Mouse (Mus musculus): ENCODE data around the gene Suox. TPM values are rescaled to one million over a fixed set of nuclear protein-coding genes. Genes with fewer than 3 reads are reported as not detected.

Suox gene
- polyA plus RNA-seq, 1 experiment from 2014 or later = 15.7 TPM

DNA sequence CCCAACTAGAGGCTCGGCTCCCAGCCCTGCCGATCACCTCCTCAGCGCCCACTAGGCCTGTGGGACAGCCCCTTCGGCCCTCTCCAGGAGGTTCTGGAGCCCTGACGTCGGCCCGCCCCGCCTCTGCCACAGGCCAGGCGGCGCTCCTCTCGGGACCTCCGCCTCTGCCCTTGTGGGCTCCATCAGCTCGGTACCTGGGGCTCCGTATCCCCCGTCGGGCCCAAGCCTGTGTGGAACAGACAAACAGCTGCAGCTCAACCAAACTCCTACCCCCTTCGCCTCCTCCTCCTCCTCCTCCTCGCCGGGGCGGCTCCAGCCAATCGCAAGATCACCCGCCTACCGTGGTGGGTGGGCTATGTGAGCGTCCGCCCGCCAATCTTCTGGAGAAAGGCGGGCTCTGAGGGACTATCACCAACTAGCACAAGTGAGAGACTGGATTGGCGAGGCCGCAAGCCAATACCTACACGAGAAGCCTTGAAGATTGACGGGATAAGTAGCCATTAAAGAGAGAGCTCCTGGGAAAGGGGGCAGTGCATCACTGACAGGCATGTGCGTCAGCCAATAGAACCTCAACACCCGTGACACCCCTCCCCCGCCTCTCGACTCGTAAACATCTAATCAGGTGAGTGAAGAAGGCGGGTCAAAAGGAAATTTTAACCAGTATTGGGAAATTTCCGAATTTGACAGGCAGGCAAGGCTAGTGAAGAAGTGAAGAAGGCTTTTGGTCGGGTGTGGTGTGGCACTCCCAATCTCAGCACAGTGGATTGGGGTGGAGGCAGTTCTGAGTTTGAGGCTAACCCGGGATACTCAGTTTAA, 22.3 kb upstream of the Suox start, which contains the start of gene Rab5b:
Gene Rab5b (minus strand): TSS at position 273 of the 816 bp plus-strand sequence.
- peak; percentile 100 for DNase-seq (ENCODE audit: low spot score)
- no peaks in the 10 kb centered on the region for H3K27me3 ChIP-seq (ENCODE audit: insufficient read depth, poor library complexity, severe bottlenecking)
- H3K36me3 ChIP-seq = peaks cover 37% of the 10 kb centered on the region
- peak within 1 kb of the TSS; percentile 97 for H3K27ac ChIP-seq
- under 1% methylated on average over 40 of the region's 40 CpGs for WGBS
- H3K9me3 ChIP-seq = no peaks in the 10 kb centered on the region
- H3K4me3 ChIP-seq = peak within 1 kb of the TSS; percentile 89
- H3K4me1 ChIP-seq = peaks cover 25% of the 10 kb centered on the region

GRCm38 (mm10) chr10:128695411-128695991, 21.6 kb upstream of the Suox start:
- Histone ChIP-seq H3K4me1 (peaks cover 25% of the 10 kb centered on the region), H3K27ac (peak overlapping the region; percentile 97), H3K9me3 (no peaks in the 10 kb centered on the region), H3K27me3 (ENCODE audit: insufficient read depth, poor library complexity, severe bottlenecking) (no peaks in the 10 kb centered on the region), H3K36me3 (peaks cover 30% of the 10 kb centered on the region), H3K4me3 (peak overlapping the region; percentile 89)
- WGBS = 1% methylated on average over 22 of the region's 22 CpGs
- DNase-seq (ENCODE audit: low spot score) = no peak

- Histone ChIP-seq H3K4me1 (peaks cover 14% of the 10 kb centered on the region; the same call in 1 of the 2 replicates), H3K36me3 (peaks cover 14% of the 10 kb centered on the region), H3K27ac (peak overlapping the region; percentile 84), H3K27me3 (ENCODE audit: insufficient read depth, poor library complexity, severe bottlenecking) (peaks cover 20% of the 10 kb centered on the region; the same call in 1 of the 2 replicates), H3K4me3 (peak overlapping the region; percentile 88), H3K9me3 (no peaks in the 10 kb centered on the region)
- DNase-seq (ENCODE audit: low spot score) = no peak
- 1% methylated on average over 9 of the region's 9 CpGs for WGBS
Measured at GRCm38 (mm10) chr10:128674469-128675008, 666 bp upstream of the Suox start.

- 90% methylated on average over 9 of the region's 9 CpGs for WGBS
- H3K9me3 ChIP-seq = no peaks in the 10 kb centered on the region
Measured at GRCm38 (mm10) chr10:128671148-128671547, 2.7 kb downstream of the Suox start.

DNA sequence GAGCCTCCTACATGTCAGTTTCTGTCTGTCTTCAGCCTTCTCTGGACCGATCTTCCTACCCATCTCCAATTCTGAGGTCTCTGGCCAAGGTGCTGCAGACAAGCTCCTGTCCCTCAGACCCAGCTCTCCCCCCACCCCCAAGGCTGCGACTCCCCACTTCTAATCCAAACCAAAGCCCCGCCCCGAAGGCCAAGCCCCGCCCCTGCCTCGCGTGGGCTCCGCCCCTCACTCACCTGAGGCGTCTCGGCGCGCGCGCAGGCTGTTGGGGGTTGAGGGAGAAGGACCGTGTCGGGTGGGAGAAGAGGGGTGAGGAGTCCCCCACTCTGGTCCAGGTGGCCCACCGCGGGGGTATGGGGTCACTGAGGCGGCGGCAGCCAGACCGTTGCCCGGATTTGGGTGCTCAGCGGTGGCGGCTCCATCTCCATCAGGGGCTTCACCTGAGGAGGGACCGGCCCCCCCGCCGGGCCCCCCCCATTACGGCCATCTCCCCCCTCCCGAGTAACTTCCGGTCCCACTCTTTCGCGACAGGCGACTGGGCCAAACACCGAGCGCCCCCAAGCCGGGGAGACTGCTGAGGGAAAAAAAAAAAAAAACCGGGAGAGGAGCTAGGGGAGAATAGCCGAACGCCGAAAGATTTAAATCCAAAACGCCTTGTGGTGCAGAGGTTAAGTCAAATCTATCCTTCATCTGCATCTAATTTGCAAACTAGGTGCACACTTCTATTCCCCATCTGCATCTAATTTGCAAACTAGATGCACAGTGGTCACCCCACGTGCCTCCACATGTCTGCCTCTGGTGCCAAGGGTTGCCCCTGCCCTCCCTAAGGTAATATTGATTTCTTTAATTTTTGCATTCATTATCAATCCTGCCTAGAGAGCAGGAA, 4.8 kb downstream of the Suox start:
- 1% methylated on average over 42 of the region's 42 CpGs for WGBS
- DNase-seq (ENCODE audit: low spot score) = no peak

More at GRCm38 (mm10) chr10:128671148-128671547, 2.7 kb downstream of the Suox start:
- Histone ChIP-seq H3K4me1 (peaks cover 22% of the 10 kb centered on the region), H3K27ac (no peak overlapping the region), H3K36me3 (peaks cover 9% of the 10 kb centered on the region; the same call in 1 of the 2 replicates), H3K4me3 (no peak overlapping the region), H3K27me3 (ENCODE audit: insufficient read depth, poor library complexity, severe bottlenecking) (peaks cover 20% of the 10 kb centered on the region; the same call in 1 of the 2 replicates)
- no peak for DNase-seq (ENCODE audit: low spot score)

GRCm38 (mm10) chr10:128665806-128666205, 8.1 kb downstream of the Suox start:
- no peak for DNase-seq (ENCODE audit: low spot score)
- Histone ChIP-seq H3K4me3 (no peak overlapping the region), H3K36me3 (peaks cover under 1% of the 10 kb centered on the region; the same call in 1 of the 2 replicates), H3K27me3 (ENCODE audit: insufficient read depth, poor library complexity, severe bottlenecking) (peaks cover 7% of the 10 kb centered on the region; the same call in 1 of the 2 replicates), H3K9me3 (no peaks in the 10 kb centered on the region), H3K27ac (no peak overlapping the region), H3K4me1 (peaks cover 7% of the 10 kb centered on the region)
- 85% methylated on average over 2 of the region's 2 CpGs for WGBS

More for the DNA sequence above, 4.8 kb downstream of the Suox start:
- Histone ChIP-seq H3K27me3 (ENCODE audit: insufficient read depth, poor library complexity, severe bottlenecking) (peaks cover 20% of the 10 kb centered on the region; the same call in 1 of the 2 replicates), H3K36me3 (peaks cover 9% of the 10 kb centered on the region; the same call in 1 of the 2 replicates), H3K4me1 (peaks cover 19% of the 10 kb centered on the region), H3K9me3 (no peaks in the 10 kb centered on the region), H3K27ac (peak overlapping the region; percentile 88), H3K4me3 (peak overlapping the region; percentile 88)

- Histone ChIP-seq H3K27ac (no peak overlapping the region), H3K4me3 (no peak overlapping the region), H3K36me3 (no peaks in the 10 kb centered on the region), H3K4me1 (peaks cover 7% of the 10 kb centered on the region), H3K9me3 (no peaks in the 10 kb centered on the region), H3K27me3 (ENCODE audit: insufficient read depth, poor library complexity, severe bottlenecking) (peaks cover 2% of the 10 kb centered on the region; the same call in 1 of the 2 replicates)
- no peak for DNase-seq (ENCODE audit: low spot score)
- 74% methylated on average over 3 of the region's 3 CpGs for WGBS
Measured at GRCm38 (mm10) chr10:128665307-128665706, 8.6 kb downstream of the Suox start.

DNA sequence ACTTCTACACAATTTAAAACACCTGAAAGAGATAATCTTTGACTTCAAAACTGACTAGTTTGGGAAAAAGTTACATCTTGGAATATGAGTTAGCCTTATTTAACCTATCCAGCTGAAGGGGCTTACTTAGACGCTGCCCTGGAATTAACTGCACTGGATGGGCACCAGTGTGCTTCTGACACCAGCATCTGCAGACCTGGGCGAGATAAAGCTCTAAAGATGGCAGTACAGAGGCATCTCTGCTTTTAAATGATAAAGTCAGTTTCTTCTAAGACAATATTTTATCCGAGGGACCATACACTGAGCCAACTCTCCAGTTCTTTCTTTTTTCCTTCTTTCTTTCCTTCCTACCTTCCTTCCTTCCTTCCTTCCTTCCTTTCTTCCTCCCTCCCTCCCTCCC, 9.1 kb downstream of the Suox start:
- Histone ChIP-seq H3K9me3 (no peaks in the 10 kb centered on the region), H3K27me3 (ENCODE audit: insufficient read depth, poor library complexity, severe bottlenecking) (no peaks in the 10 kb centered on the region), H3K4me1 (peaks cover 8% of the 10 kb centered on the region), H3K36me3 (no peaks in the 10 kb centered on the region), H3K27ac (no peak overlapping the region), H3K4me3 (no peak overlapping the region)
- 71% methylated on average over 3 of the region's 3 CpGs for WGBS
- DNase-seq (ENCODE audit: low spot score) = no peak

GRCm38 (mm10) chr10:128663441-128664220, 10.2 kb downstream of the Suox start:
- Histone ChIP-seq H3K4me3 (no peak overlapping the region), H3K27ac (no peak overlapping the region), H3K27me3 (ENCODE audit: insufficient read depth, poor library complexity, severe bottlenecking) (no peaks in the 10 kb centered on the region), H3K9me3 (no peaks in the 10 kb centered on the region), H3K36me3 (no peaks in the 10 kb centered on the region), H3K4me1 (peaks cover 9% of the 10 kb centered on the region)
- DNase-seq (ENCODE audit: low spot score) = no peak
- WGBS = 49% methylated on average over 5 of the region's 5 CpGs

DNA sequence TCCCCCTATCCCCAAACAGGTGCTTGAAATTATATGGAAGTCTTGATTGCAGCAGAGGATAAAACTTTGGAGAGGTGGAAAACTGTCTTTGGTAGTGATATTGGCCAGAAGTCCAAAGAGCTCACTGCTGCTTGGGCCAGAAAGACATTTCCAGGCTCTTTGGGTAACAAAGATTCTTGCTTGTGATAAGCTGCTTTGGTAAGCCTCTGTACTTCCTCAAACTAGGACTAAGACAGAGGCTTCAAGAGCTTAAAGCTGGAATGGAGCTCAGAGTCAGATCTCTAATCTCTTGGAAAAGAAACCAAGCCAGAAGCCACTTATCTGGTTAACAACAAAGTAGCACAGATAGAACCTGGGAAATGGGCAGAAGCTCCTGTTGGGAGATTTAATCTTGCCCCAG, 11.4 kb downstream of the Suox start:
- DNase-seq (ENCODE audit: low spot score) = no peak
- Histone ChIP-seq H3K36me3 (no peaks in the 10 kb centered on the region), H3K9me3 (no peaks in the 10 kb centered on the region), H3K27ac (no peak overlapping the region), H3K4me1 (0 out of 2 replicates have a peak, but pooled peaks cover 6% of the 10 kb centered on the region), H3K4me3 (no peak overlapping the region), H3K27me3 (ENCODE audit: insufficient read depth, poor library complexity, severe bottlenecking) (no peaks in the 10 kb centered on the region)

DNA sequence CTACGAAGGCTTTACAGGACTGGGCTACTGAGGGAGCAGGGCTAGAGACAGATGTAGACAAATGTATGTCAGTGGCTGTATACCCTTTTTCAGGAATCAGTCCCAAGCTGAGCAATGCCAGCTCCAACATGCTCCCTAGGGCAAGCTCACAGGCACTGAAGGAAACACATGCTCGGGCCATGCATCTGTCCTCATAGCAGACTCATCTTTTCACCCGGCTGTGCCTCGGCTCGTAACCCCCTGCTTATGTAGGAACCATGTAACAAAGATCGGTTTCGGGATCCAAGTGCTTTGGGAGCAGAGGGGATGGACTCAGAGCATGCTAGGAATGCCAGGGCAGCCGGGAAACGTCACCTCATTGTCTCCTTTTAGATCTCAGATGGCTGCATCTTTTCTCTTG, 14.4 kb downstream of the Suox start:
- Histone ChIP-seq H3K4me3 (no peak overlapping the region; the same call in 1 of the 2 replicates), H3K36me3 (no peaks in the 10 kb centered on the region), H3K9me3 (no peaks in the 10 kb centered on the region), H3K27me3 (ENCODE audit: insufficient read depth, poor library complexity, severe bottlenecking) (no peaks in the 10 kb centered on the region), H3K4me1 (peaks cover 10% of the 10 kb centered on the region), H3K27ac (0 out of 2 replicates have a peak overlapping the region, but pooled peaks have one; percentile 23)
- WGBS = 32% methylated on average over 9 of the region's 9 CpGs
- DNase-seq (ENCODE audit: low spot score) = no peak

Measured in heart, embryonic 10.5 days (tissue).